Mouse (Mus musculus) thymus, adult 2 months (tissue): ENCODE results near the gene Mpo. TPM values are rescaled to one million over a fixed set of nuclear protein-coding genes. Genes with fewer than 3 reads are reported as not detected.

Source experiments
- DNase-seq: peaks from one replicate; pipeline ENCODE4 v3.0.0; 2021
- H3K27ac ChIP-seq: fragments of 200-500 bp; 2 replicates; pipeline ENCODE4 v1.5.1; 2012; ENCODE audit warnings: low read length, control low read depth; ENCODE audit not compliant: control insufficient read depth, insufficient read depth
- H3K27me3 ChIP-seq: fragments of 200-500 bp; 2 replicates; pipeline ENCODE4 v1.6.1; 2012; ENCODE audit warnings: mild to moderate bottlenecking, low read length, moderate library complexity, mixed read lengths; ENCODE audit not compliant: control insufficient read depth, insufficient read depth
- H3K36me3 ChIP-seq: fragments of 200-500 bp; 2 replicates; pipeline ENCODE4 v1.6.1; 2012; ENCODE audit warnings: mild to moderate bottlenecking, low read length, moderate library complexity; ENCODE audit not compliant: control insufficient read depth, insufficient read depth
- H3K4me1 ChIP-seq: fragments of 200-500 bp; replicated peaks from 2 replicates; pipeline ENCODE4 v1.6.1; 2012; ENCODE audit warnings: low read length; ENCODE audit not compliant: control insufficient read depth, insufficient read depth
- H3K4me3 ChIP-seq: fragments of 200-500 bp; 2 replicates; pipeline ENCODE4 v1.5.1; 2012; ENCODE audit warnings: mild to moderate bottlenecking, low read length, control low read depth, moderate library complexity; ENCODE audit not compliant: control insufficient read depth, insufficient read depth
- CTCF ChIP-seq: fragments of 200-500 bp; IDR thresholded peaks from 2 replicates; pipeline ENCODE4 v1.5.1; 2012; ENCODE audit warnings: mild to moderate bottlenecking, control low read depth, low read length, moderate library complexity, borderline replicate concordance; ENCODE audit not compliant: control insufficient read depth, poor library complexity, insufficient read depth; ENCODE audit errors: extremely low read depth
- POLR2A ChIP-seq: fragments of 200-500 bp; IDR thresholded peaks from 2 replicates; pipeline ENCODE4 v1.6.1; 2012; ENCODE audit warnings: mild to moderate bottlenecking, low read length, control low read depth, moderate library complexity; ENCODE audit not compliant: control insufficient read depth, poor library complexity, insufficient read depth; ENCODE audit errors: extremely low read depth
- WGBS: fragments of 180-500 bp; shearing (Covaris S2); methylation state at CpG from one replicate; pipeline ENCODE4 v1.1.7; 2018; 5-methylcytosine and 5-hydroxymethylcytosine counted together
- polyA plus RNA-seq: library from polyadenylated mRNA; depleted of rRNA; stranded (reverse); fragments of >200 nt; gene quantifications from 2 replicates; pipeline ENCODE4 v1.2.3, GENCODE M21; 2012

Mpo gene
- polyA plus RNA-seq, 1 experiment = 4.6 TPM

- H3K27me3 ChIP-seq = no peaks in the 10 kb centered on the region
- H3K27ac ChIP-seq = no peak overlapping the region
- no peak for TF ChIP-seq CTCF
- H3K36me3 ChIP-seq = no peaks in the 10 kb centered on the region
- DNase-seq = no peak
- no peak overlapping the region for H3K4me3 ChIP-seq
- 70% methylated on average over 6 of the region's 6 CpGs for WGBS
- H3K4me1 ChIP-seq = no peaks in the 10 kb centered on the region
Observed at GRCm38 (mm10) chr11:87790088-87790487, 3.3 kb upstream of the Mpo start.

- TF ChIP-seq CTCF (no peak), POLR2A (no peak)
- Histone ChIP-seq H3K27ac (no peak overlapping the region), H3K27me3 (no peaks in the 10 kb centered on the region; the same call in 1 of the 2 replicates), H3K4me1 (no peaks in the 10 kb centered on the region), H3K4me3 (no peak overlapping the region), H3K36me3 (no peaks in the 10 kb centered on the region)
- WGBS = 93% methylated on average over 22 of the region's 22 CpGs
- no peak for DNase-seq
Observed at GRCm38 (mm10) chr11:87801711-87802275, 8.4 kb downstream of the Mpo start.

GRCm38 (mm10) chr11:87802621-87803020 is 9.2 kb downstream of the Mpo start:
- DNase-seq = no peak
- 75% methylated on average over 14 of the region's 14 CpGs for WGBS
- no peaks in the 10 kb centered on the region for H3K36me3 ChIP-seq
- TF ChIP-seq CTCF (peak; percentile 54; the same call in 1 of the 2 replicates), POLR2A (no peak)
- no peaks in the 10 kb centered on the region for H3K4me1 ChIP-seq
- H3K27ac ChIP-seq = no peak overlapping the region
- H3K4me3 ChIP-seq = no peak overlapping the region
- H3K27me3 ChIP-seq = no peaks in the 10 kb centered on the region; the same call in 1 of the 2 replicates

- Histone ChIP-seq H3K27ac (no peak overlapping the region), H3K4me3 (no peak overlapping the region), H3K36me3 (no peaks in the 10 kb centered on the region), H3K27me3 (no peaks in the 10 kb centered on the region), H3K4me1 (peaks cover 4% of the 10 kb centered on the region)
- TF ChIP-seq CTCF (no peak), POLR2A (no peak)
- WGBS = 92% methylated on average over 1 of the region's 1 CpGs
- DNase-seq = peak; percentile 46
Observed at GRCm38 (mm10) chr11:87805448-87805847, 12.1 kb downstream of the Mpo start.

- DNase-seq = no peak
- WGBS = 92% methylated on average over 6 of the region's 6 CpGs
- H3K4me1 ChIP-seq = peaks cover 4% of the 10 kb centered on the region
- no peak overlapping the region for H3K27ac ChIP-seq
- H3K4me3 ChIP-seq = no peak overlapping the region
- TF ChIP-seq POLR2A = no peak
- no peak for TF ChIP-seq CTCF
- no peaks in the 10 kb centered on the region for H3K27me3 ChIP-seq
- no peaks in the 10 kb centered on the region for H3K36me3 ChIP-seq
Observed at GRCm38 (mm10) chr11:87807433-87807832, 14.1 kb downstream of the Mpo start.

- Histone ChIP-seq H3K36me3 (no peaks in the 10 kb centered on the region), H3K4me3 (no peak overlapping the region), H3K27me3 (no peaks in the 10 kb centered on the region), H3K27ac (no peak overlapping the region), H3K4me1 (peaks cover 4% of the 10 kb centered on the region)
- TF ChIP-seq CTCF (no peak), POLR2A (no peak)
- 16% methylated on average over 7 of the region's 7 CpGs for WGBS
- DNase-seq = peak; percentile 10
Observed at GRCm38 (mm10) chr11:87808236-87808635, 14.9 kb downstream of the Mpo start.

GRCm38 (mm10) chr11:87811396-87811795 is 18.0 kb downstream of the Mpo start:
- Histone ChIP-seq H3K4me3 (no peak overlapping the region), H3K27me3 (no peaks in the 10 kb centered on the region), H3K4me1 (peaks cover 4% of the 10 kb centered on the region), H3K36me3 (no peaks in the 10 kb centered on the region), H3K27ac (no peak overlapping the region)
- no peak for DNase-seq
- TF ChIP-seq CTCF (no peak), POLR2A (no peak)
- WGBS = 31% methylated on average over 4 of the region's 4 CpGs
